Mouse (Mus musculus): ENCODE data around the gene Lhcgr.

Lhcgr gene

GRCm38 (mm10) chr17:88703112-88703511 lies 88.7 kb downstream of the Lhcgr start:
- DNase-seq (ENCODE audit: low spot score in 2 of 2): no peak

- DNase-seq (ENCODE audit: low spot score in 2 of 2): no peak
Observed at GRCm38 (mm10) chr17:88702345-88702744, 89.4 kb downstream of the Lhcgr start.

GRCm38 (mm10) chr17:88700901-88701300 lies 90.9 kb downstream of the Lhcgr start:
- DNase-seq (ENCODE audit: low spot score in 2 of 2): no peak

- no peak for DNase-seq (ENCODE audit: low spot score in 2 of 2)
Observed at GRCm38 (mm10) chr17:88696656-88697333, 95.0 kb downstream of the Lhcgr start.

- no peak for DNase-seq (ENCODE audit: low spot score in 2 of 2)
Observed at GRCm38 (mm10) chr17:88688226-88688625, 103.6 kb downstream of the Lhcgr start.

GRCm38 (mm10) chr17:88675310-88676309 lies 116.2 kb downstream of the Lhcgr start:
- DNase-seq (ENCODE audit: low spot score in 2 of 2): no peak

GRCm38 (mm10) chr17:88670800-88671199 lies 121.0 kb downstream of the Lhcgr start:
- DNase-seq (ENCODE audit: low spot score in 2 of 2): no peak

- DNase-seq (ENCODE audit: low spot score in 2 of 2): no peak
Observed at GRCm38 (mm10) chr17:88669921-88670320, 121.9 kb downstream of the Lhcgr start.

GRCm38 (mm10) chr17:88668452-88668851 lies 123.3 kb downstream of the Lhcgr start, which contains the start of gene Gtf2a1l:
Gene Gtf2a1l (plus strand): TSS chr17:88668660.
- DNase-seq (ENCODE audit: low spot score in 2 of 2): peak in 1 of 2 experiments; percentile 19
